Mouse (Mus musculus) embryonic facial prominence, embryonic 11.5 days (tissue): ENCODE results near the gene Rab3a. TPM values are rescaled to one million over a fixed set of nuclear protein-coding genes. Genes with fewer than 3 reads are reported as not detected.

Experiments used
- ATAC-seq: fragments of 200-750 bp; cut with Nextera tagmentation; replicated peaks from 2 replicates; pipeline ENCODE4 v1.8.0; 2017; ENCODE audit warnings: low read depth; ENCODE audit not compliant: insufficient number of reproducible peaks, low FRiP score, low TSS enrichment
- DNase-seq: peaks from one replicate; pipeline ENCODE4 v3.0.0-alpha.2; 2015; ENCODE audit warnings: low spot score
- H3K27ac ChIP-seq: fragments of 300-500 bp; sonication (generic); replicated peaks from 2 replicates; pipeline ENCODE4 v1.5.1; 2014; ENCODE audit warnings: mild to moderate bottlenecking, low read depth, low read length, control low read depth
- H3K27me3 ChIP-seq: fragments of 300-500 bp; sonication (generic); 2 replicates; pipeline ENCODE4 v1.6.1; 2014; ENCODE audit warnings: mild to moderate bottlenecking, low read length, moderate library complexity, mixed read lengths; ENCODE audit not compliant: control insufficient read depth, insufficient read depth
- H3K36me3 ChIP-seq: fragments of 300-500 bp; sonication (generic); replicated peaks from 2 replicates; pipeline ENCODE4 v1.6.1; 2014; ENCODE audit warnings: low read depth, mild to moderate bottlenecking, low read length, moderate library complexity, mixed read lengths; ENCODE audit not compliant: control insufficient read depth, insufficient read depth
- H3K4me1 ChIP-seq: fragments of 300-500 bp; sonication (generic); 2 replicates; pipeline ENCODE4 v1.6.1; 2014; ENCODE audit warnings: low read length, mixed read lengths; ENCODE audit not compliant: control insufficient read depth, insufficient read depth
- H3K4me2 ChIP-seq: fragments of 300-500 bp; sonication (generic); 2 replicates; pipeline ENCODE4 v1.6.1; 2014; ENCODE audit warnings: low read depth, mild to moderate bottlenecking, control low read depth, low read length, moderate library complexity
- H3K4me3 ChIP-seq: fragments of 300-500 bp; sonication (generic); 2 replicates; pipeline ENCODE4 v1.5.1; 2014; ENCODE audit warnings: low read depth, low read length, control low read depth
- H3K9ac ChIP-seq: fragments of 300-500 bp; sonication (generic); replicated peaks from 2 replicates; pipeline ENCODE4 v1.6.1; 2014; ENCODE audit warnings: mild to moderate bottlenecking, control low read depth, low read length
- H3K9me3 ChIP-seq: fragments of 300-500 bp; sonication (generic); replicated peaks from 2 replicates; pipeline ENCODE4 v1.6.1; 2016; ENCODE audit warnings: mild to moderate bottlenecking, low read length, inconsistent platforms, mixed read lengths; ENCODE audit not compliant: control insufficient read depth
- WGBS: fragments of 180-500 bp; shearing (Covaris S2); extraction: QIAGEN DNeasy Blood & Tissue Kit; methylation state at CpG from one replicate; pipeline ENCODE4 v1.1.7; 2014; 5-methylcytosine and 5-hydroxymethylcytosine counted together
- polyA plus RNA-seq: library from polyadenylated mRNA; unstranded; fragments of >200 nt; fragmentation: Nextera tagmentation; extraction: Ambion mirVana; gene quantifications from 2 replicates; pipeline ENCODE4 v1.2.1, GENCODE M21; 2014

Rab3a gene
- polyA plus RNA-seq, 1 experiment from 2014 or later, result 24.8 TPM

DNA sequence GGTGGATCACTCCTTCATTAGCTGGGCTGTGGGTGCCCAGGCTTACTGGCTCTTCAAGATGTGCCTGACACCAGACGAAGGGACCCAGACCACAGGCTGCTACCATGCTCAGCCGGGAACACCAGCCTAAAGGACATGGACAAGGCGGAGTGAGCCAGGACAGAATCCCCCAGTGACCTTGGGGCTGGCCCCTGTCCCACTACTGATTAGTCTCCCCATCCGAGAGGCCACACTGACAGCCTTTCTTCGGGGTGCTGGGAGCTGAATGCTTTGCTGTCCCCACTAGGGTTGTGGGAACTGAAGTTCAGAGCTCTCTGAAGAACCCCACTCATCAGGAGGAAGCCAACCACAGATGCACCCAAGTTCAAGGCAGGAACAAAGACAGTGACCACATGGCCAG lies 20.7 kb downstream of the Rab3a start:
- Histone ChIP-seq H3K4me3 (peak overlapping the region; percentile 72), H3K9me3 (no peaks in the 10 kb centered on the region), H3K27ac (no peak overlapping the region), H3K9ac (peak overlapping the region; percentile 28), H3K4me1 (no peaks in the 10 kb centered on the region; the same call in 1 of the 2 replicates), H3K27me3 (no peaks in the 10 kb centered on the region), H3K36me3 (peaks cover 2% of the 10 kb centered on the region), H3K4me2 (peak overlapping the region; percentile 86; the same call in 1 of the 2 replicates)
- WGBS, result 89% methylated on average over 5 of the region's 5 CpGs
- ATAC-seq (no peak), DNase-seq (no peak)

DNA sequence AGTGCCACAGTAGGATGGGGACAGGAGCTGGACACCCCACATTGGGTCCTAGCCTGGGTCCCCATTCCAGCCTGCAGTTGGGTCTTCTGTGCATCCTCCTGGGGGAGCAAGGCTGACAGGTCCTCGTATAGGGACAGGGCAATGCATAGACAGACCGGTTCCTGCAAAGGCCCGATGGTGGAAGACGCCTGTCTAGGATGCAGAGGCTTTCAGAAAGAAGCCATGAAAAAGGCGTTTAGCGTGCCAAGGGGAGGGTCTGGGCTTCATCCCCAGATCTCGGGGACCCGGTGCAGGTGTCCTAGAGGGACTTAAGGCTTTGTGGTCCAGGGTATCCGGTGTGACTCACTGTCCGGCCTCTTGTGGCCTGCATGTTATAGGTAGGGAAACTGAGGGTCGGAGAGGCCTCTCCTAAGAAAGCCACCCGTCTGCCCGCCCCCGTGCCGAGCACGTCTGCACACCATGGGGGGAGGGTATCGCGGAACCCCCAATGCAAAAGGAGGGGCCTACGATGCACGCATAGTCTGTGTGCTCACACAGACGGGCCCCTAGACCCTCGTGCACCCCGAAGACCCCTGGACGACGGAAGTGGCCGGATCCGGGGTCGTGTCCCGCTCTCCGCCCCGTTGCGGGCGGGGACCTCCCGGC lies 21.5 kb downstream of the Rab3a start:
- ATAC-seq (no peak), DNase-seq (no peak)
- Histone ChIP-seq H3K4me1 (no peaks in the 10 kb centered on the region; the same call in 1 of the 2 replicates), H3K4me2 (peak overlapping the region; percentile 86), H3K4me3 (peak overlapping the region; percentile 72), H3K9ac (peak overlapping the region; percentile 90), H3K27me3 (no peaks in the 10 kb centered on the region), H3K27ac (0 out of 2 replicates have a peak overlapping the region, but pooled peaks have one; percentile 5), H3K36me3 (no peaks in the 10 kb centered on the region; the same call in none of the 2 replicates), H3K9me3 (no peaks in the 10 kb centered on the region)
- 3% methylated on average over 29 of the region's 34 CpGs for WGBS

DNA sequence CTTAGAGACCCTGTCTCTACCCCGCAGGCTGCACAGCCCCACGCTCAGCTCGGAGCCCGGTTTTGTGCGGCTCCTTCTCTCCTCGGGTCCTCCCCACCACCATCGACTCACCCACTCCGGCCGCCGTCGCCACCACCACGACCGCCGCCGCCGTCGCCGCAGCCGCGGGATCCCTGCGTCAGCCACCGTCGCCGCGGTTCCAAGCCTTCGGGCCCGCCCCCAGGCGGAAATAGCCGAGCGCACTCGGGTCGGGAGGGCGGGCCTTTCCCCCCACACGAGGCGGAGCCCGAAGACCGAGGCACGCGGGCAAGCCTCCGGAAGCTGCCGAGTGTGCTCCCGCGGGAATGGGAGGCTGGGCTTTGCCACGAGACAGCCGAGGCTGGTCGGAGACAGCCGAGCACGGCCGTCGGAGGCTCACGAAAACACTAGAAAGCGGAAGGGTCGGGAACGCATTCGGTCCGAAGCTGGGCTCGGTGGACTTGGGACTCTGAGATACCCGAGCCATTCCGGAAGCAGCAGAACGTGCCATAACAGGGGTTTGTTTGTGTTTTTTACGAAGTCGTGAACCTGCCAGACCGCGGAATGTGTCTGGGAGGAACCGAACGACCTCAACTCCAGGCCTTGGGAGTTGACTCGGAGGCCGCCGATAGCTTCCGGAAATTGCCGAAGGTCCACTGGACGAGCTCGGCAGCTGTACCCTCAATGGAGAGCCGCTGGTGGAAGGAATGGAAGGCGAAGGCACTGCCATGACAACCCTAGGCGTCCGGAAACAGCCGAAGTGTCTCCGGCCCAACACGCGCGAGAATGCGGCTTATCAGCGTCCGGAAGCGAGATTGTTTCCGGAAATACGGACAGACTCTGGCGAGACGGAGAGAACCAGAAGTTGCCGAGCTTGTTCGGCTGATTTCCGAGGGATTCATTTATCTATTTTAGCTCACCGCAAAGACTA lies 22.3 kb downstream of the Rab3a start, which contains the start of gene Pik3r2:
Pik3r2 (minus strand) TSS at position 218 of the 949 bp plus-strand sequence.
- Histone ChIP-seq H3K4me3 (peak within 1 kb of the TSS; percentile 72), H3K9ac (peak within 1 kb of the TSS; percentile 90), H3K27me3 (no peaks in the 10 kb centered on the region), H3K4me2 (peak within 1 kb of the TSS; percentile 86), H3K36me3 (peaks cover 3% of the 10 kb centered on the region), H3K9me3 (no peaks in the 10 kb centered on the region), H3K27ac (peak within 1 kb of the TSS; percentile 91), H3K4me1 (no peaks in the 10 kb centered on the region; the same call in 1 of the 2 replicates)
- under 1% methylated on average over 91 of the region's 94 CpGs for WGBS
- ATAC-seq (peak; percentile 83), DNase-seq (peak; percentile 99)

DNA sequence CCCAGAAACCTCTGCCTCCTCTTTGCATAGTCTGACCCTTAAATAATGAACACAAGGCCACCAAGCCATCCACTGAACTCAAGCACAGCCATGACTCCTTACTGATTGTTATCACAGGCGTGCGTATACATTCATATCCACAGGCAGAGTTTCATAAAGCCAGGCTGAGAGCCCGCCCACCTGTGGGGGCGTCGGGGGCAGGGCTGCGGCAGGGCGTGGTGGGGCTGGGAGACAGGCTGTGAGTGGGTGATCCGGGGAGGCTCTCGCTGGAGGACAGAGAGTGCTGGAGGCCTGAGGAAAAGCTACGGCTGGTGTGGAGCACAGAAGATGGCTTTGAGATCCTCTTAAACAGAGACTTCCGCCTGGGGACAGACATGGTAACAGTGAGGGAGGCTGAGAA lies 25.6 kb downstream of the Rab3a start:
- Histone ChIP-seq H3K9me3 (no peaks in the 10 kb centered on the region), H3K4me2 (no peak overlapping the region), H3K36me3 (peaks cover 3% of the 10 kb centered on the region), H3K4me1 (no peaks in the 10 kb centered on the region; the same call in 1 of the 2 replicates), H3K27ac (no peak overlapping the region), H3K4me3 (no peak overlapping the region), H3K9ac (no peak overlapping the region), H3K27me3 (no peaks in the 10 kb centered on the region)
- WGBS, result 84% methylated on average over 11 of the region's 11 CpGs
- no peak for DNase-seq
- ATAC-seq, result no peak

DNA sequence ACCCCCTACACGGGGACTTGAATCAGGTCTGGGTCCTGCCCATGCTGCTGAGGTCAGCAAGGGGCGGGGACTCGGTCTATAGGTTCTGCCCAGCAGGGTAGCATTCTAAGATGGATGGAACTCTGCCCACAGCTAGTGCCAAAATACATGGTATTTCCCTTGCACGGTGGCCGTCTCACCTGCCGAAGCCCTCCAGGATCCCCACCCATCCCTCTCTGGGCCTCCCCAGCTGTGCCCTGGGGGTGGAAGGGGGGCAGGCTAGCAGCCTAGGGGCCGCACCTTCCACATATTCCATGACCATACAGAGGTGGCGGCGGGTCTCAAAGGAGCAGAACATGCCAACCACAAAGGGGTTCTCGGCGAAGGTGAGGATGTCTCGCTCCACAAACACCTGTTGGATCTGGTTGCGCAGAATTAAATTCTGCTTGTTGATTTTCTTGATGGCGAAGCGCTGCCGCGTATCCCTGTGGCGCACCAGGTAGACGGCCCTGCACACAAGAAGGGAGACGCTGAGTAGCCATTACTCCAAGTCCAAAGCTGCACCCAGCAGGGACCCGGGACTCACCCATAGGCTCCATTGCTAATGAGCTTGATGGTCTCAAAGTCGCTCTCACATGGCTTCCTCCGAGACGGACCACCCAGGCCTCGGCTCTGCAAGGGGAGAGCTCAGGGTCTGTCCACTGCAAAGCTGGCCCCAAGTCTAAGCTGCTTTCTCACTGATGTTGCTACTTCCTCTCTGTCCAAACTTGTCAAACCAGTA lies 32.0 kb downstream of the Rab3a start:
- Histone ChIP-seq H3K9ac (no peak overlapping the region), H3K9me3 (no peaks in the 10 kb centered on the region), H3K36me3 (peaks cover 7% of the 10 kb centered on the region), H3K4me2 (no peak overlapping the region), H3K4me1 (peaks cover 8% of the 10 kb centered on the region; the same call in 1 of the 2 replicates), H3K4me3 (no peak overlapping the region), H3K27ac (no peak overlapping the region), H3K27me3 (no peaks in the 10 kb centered on the region)
- DNase-seq (no peak), ATAC-seq (no peak)
- WGBS, result 85% methylated on average over 25 of the region's 25 CpGs

DNA sequence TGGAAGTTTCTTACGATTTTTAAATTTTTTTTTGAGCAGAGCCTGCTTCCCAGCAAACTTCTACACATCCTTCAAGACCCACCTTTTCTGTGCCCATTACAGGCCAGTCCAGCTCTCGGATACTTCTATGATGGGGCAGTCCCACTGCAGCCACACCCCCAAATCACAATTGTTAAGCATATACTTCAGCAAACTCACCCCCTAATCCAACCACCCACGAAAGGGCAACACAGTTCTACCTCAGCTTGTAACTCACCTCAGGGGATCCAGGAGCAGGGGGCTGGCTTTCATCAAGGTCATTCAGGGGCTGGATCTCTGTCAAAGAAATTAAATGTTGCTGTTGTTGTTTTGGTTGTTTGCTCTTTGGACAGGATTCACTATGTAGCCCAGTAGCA lies 32.6 kb downstream of the Rab3a start:
- Histone ChIP-seq H3K4me3 (no peak overlapping the region), H3K4me1 (peaks cover 8% of the 10 kb centered on the region; the same call in 1 of the 2 replicates), H3K27ac (no peak overlapping the region), H3K9ac (no peak overlapping the region), H3K27me3 (no peaks in the 10 kb centered on the region), H3K9me3 (no peaks in the 10 kb centered on the region), H3K36me3 (peaks cover 4% of the 10 kb centered on the region), H3K4me2 (no peak overlapping the region)
- ATAC-seq (no peak), DNase-seq (no peak)
- WGBS, result 90% methylated on average over 3 of the region's 3 CpGs

DNA sequence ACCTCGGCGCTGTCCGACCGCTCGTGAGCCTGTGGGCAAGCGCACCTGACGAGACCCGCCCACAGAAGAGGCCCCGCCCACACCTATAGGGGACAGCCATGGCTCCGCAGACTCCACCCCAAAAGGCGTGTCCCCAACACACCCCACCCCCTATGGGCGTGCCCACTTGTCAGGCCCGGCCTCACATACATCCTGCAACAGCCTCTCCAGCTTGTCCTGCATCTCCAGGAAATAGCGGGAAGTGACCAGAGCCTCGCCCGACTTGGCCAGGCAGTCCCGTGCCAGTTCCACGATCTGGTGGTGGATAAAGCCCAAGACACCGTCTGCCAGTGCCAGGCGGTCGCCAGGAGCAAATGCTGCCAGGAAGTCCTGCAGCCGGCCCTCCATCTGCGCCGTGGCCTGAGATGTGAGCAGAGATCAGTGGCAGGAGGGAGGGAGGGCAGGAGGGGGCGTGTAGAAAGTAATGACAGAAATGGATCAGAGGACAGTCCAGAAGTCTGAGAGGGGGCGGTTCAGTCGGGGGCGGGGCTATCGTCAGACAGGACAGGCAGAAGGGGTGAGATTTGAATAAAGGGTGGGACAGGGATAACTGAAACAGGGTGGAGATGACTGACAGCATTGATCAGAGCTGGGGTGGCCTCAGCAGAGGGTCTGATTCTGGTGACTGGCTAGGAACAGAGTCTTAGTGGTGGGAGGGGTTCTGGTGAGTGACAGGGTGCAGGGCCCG lies 33.6 kb downstream of the Rab3a start:
- Histone ChIP-seq H3K4me2 (peak overlapping the region; percentile 2; the same call in 1 of the 2 replicates), H3K27me3 (no peaks in the 10 kb centered on the region), H3K4me3 (no peak overlapping the region), H3K36me3 (peaks cover 4% of the 10 kb centered on the region), H3K9ac (no peak overlapping the region; the same call in 1 of the 2 replicates), H3K27ac (no peak overlapping the region), H3K9me3 (no peaks in the 10 kb centered on the region), H3K4me1 (peaks cover 13% of the 10 kb centered on the region)
- no peak for ATAC-seq
- 16% methylated on average over 29 of the region's 30 CpGs for WGBS
- peak; percentile 76 for DNase-seq
